8 mouse cellular contexts compared by ENCODE assay signal in the genomic region with DNA sequence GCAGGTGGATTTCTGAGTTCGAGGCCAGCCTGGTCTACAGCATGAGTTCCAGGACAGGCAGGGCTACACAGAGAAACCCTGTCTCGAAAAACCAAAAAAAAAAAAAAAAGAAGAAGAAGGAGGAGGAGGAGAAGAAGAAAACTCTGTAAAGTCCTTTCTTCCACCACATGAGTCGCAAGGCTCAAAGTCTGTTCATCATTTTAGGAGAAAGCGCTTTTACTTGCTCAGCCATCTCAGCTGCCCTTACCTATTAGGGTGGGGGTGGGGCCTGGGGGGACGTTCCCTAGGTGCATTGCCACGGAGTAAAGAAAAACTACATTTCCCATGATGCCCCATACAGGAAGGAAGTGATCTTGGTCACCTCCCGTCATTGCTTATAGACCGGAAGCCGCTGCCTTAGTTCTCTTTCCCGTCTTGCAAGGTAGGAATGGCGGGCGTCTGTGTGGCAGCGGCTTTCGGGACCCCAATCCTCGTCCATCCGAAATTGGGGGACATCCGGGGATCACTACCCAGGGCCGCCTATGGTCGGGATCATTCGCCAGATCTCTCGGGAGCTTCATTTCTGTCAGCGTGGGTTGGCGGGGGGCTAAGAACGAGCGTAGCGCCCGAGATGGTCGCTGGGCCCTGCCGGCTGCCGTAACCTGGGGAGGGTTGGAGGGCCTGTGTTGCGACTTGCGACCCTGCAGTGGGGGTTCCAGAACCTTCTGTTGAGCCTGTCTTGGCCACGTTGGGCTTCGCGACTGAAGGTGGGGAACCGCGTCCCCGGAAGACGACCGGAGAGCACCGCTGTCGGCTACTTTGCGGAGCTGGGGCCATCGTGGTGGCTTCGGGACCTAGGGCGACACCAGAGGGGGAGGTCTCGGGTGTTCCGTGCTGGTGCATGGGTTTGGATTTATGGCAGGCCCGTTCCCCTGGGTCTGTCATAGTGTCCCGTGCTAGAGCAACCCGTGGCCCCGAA. TPM values are rescaled to one million over a fixed set of nuclear protein-coding genes. Genes with fewer than 3 reads are reported as not detected.
DNase-seq lines count a peak whose midpoint lies in the region; ATAC-seq lines count a peak whose summit lies in the region.

Gene Rpl6 (plus strand): TSS at position 350 of the 958 bp plus-strand sequence.

- H3K4me3 ChIP-seq in intestine, embryonic 14.5 days (ENCODE audit: low read depth, low read length): peak within 1 kb of the TSS; percentile 90

- peaks cover 16% of the 10 kb centered on the region for H3K4me1 ChIP-seq in intestine, embryonic 14.5 days (replicated peaks; ENCODE audit: control insufficient read depth, insufficient read depth, low read length)

- ATAC-seq in intestine, embryonic 14.5 days (replicated peaks; ENCODE audit: low FRiP score, low TSS enrichment, low read depth): peak; percentile 87

- peak within 1 kb of the TSS; percentile 93 for H3K9ac ChIP-seq in intestine, embryonic 14.5 days (ENCODE audit: low read length)

- peaks cover 38% of the 10 kb centered on the region for H3K36me3 ChIP-seq in intestine, embryonic 14.5 days (ENCODE audit: control insufficient read depth, insufficient read depth, low read length)

- 2% methylated on average over 52 of the region's 52 CpGs for WGBS in intestine, embryonic 14.5 days

- H3K9me3 ChIP-seq in intestine, embryonic 14.5 days (ENCODE audit: control insufficient read depth, low read length): no peaks in the 10 kb centered on the region

- no peaks in the 10 kb centered on the region for H3K27me3 ChIP-seq in intestine, embryonic 14.5 days (replicated peaks; ENCODE audit: control insufficient read depth, insufficient read depth, low read length)

- H3K27ac ChIP-seq in intestine, embryonic 14.5 days (ENCODE audit: low read depth): peak within 1 kb of the TSS; percentile 70

- intact Hi-C loops in gastrocnemius, postnatal 36 days (cut with DNase I): loop anchor here (5.0 kb wide), 1 partner anchor 193 kb away; the partner anchor contains the start of gene Naa25
- intact Hi-C loops in left cerebral cortex, postnatal 25 days (cut with DNase I): no loop called here

- peak; percentile 78 for DNase-seq in adrenal gland, adult 8-10 months
- peak; percentile 65 for DNase-seq in embryo, embryonic 11.5 days (ENCODE audit: low read depth, low spot score)
- DNase-seq in gastrocnemius, postnatal 36 days: peak; percentile 64 to 70
- peak; percentile 92 for DNase-seq in intestine, embryonic 14.5 days (ENCODE audit: low spot score)
- peak; percentile 79 to 92 for DNase-seq in left cerebral cortex, postnatal 25 days (ENCODE audit: low spot score in 2 of 2)
- peak; percentile 84 for DNase-seq in mesoderm, embryonic 11.5 days (ENCODE audit: low read depth, low spot score)
- DNase-seq in right cerebral cortex, postnatal 36 days (ENCODE audit: low spot score in 2 of 2): peak; percentile 70 to 74
- peak; percentile 72 to 76 for DNase-seq in urinary bladder, postnatal 4 days (ENCODE audit: low spot score in 2 of 2)

- peak within 1 kb of the TSS; percentile 57 for H3K4me2 ChIP-seq in intestine, embryonic 14.5 days (ENCODE audit: low read length)

RNA-seq across cellular contexts. Expression of gene Rpl6, which starts in this region (rescaled TPM):
- 1,000 to 10,000 TPM in 2 of 4 experiments, 100 to 1,000 TPM in 2; 908 to 1,162 (median 1,035) TPM for total RNA-seq in adrenal gland, adult 8-10 months (2022)
- 100 to 1,000 TPM; 382 to 446 TPM for total RNA-seq in gastrocnemius, postnatal 36 days (2021)
- 766 and 768 TPM in 2 replicates for polyA plus RNA-seq in intestine, embryonic 14.5 days (2014; fragmentation: Nextera tagmentation; extraction: Ambion mirVana)
- total RNA-seq in left cerebral cortex, postnatal 25 days (2021): 100 to 1,000 TPM; 415 TPM

Comparison
In these comparisons a context has a peak if more than half of its experiments do, and no peak if none do; other contexts are left out.
1. Peak in every context shown above with its lines: DNase-seq, ATAC-seq, H3K4me3 ChIP-seq and H3K27ac ChIP-seq.